Mouse (Mus musculus) cerebellum, adult 18-20 months (tissue): ENCODE measurements at regions not wholly inside any gene's neighbourhood (a gene's known extent, or its start where the extent isn't known, plus 50 kb on each side); places are given as distances from the start of the nearest gene placed in this dataset.

Source experiments
- DNase-seq, 2 experiments: peaks; one replicate each; pipeline ENCODE4 v3.0.0; 2021

GRCm38 (mm10) chr10:97778531-97778930 lies 52.0 kb upstream of the C030005K15Rik start:
- DNase-seq = no peak

- no peak for DNase-seq
Observed at GRCm38 (mm10) chr10:97779335-97779734, 52.8 kb upstream of the C030005K15Rik start.

- no peak for DNase-seq
Observed at GRCm38 (mm10) chr10:97793804-97794203, 67.2 kb upstream of the C030005K15Rik start.

GRCm38 (mm10) chr10:97801448-97802265 lies 75.1 kb upstream of the C030005K15Rik start:
- no peak for DNase-seq

GRCm38 (mm10) chr10:97807947-97808346 lies 81.4 kb upstream of the C030005K15Rik start:
- DNase-seq = no peak

- DNase-seq = peak in 1 of 2 experiments; percentile 4
Observed at GRCm38 (mm10) chr10:97842574-97842973, 116.0 kb upstream of the C030005K15Rik start.

- no peak for DNase-seq
Observed at GRCm38 (mm10) chr10:97851487-97851886, 124.9 kb upstream of the C030005K15Rik start.

GRCm38 (mm10) chr10:97877088-97877487 lies 150.5 kb upstream of the C030005K15Rik start:
- DNase-seq = no peak

GRCm38 (mm10) chr10:97886049-97886448 lies 159.5 kb upstream of the C030005K15Rik start:
- no peak for DNase-seq

GRCm38 (mm10) chr10:97905793-97906192 lies 179.2 kb upstream of the C030005K15Rik start:
- DNase-seq = no peak

- DNase-seq = no peak
Observed at GRCm38 (mm10) chr10:97925568-97925967, 199.0 kb upstream of the C030005K15Rik start.

GRCm38 (mm10) chr10:97940345-97940744 lies 213.8 kb upstream of the C030005K15Rik start:
- DNase-seq = no peak

GRCm38 (mm10) chr10:97965881-97966280 lies 239.3 kb upstream of the C030005K15Rik start:
- DNase-seq = no peak

GRCm38 (mm10) chr10:97966931-97967330 lies 240.4 kb upstream of the C030005K15Rik start:
- DNase-seq = no peak

- DNase-seq = peak in 1 of 2 experiments; percentile 2
Observed at GRCm38 (mm10) chr10:98007037-98007436, 280.5 kb upstream of the C030005K15Rik start.

GRCm38 (mm10) chr10:98008355-98008754 lies 281.8 kb upstream of the C030005K15Rik start:
- no peak for DNase-seq

GRCm38 (mm10) chr10:98012916-98013315 lies 286.4 kb upstream of the C030005K15Rik start:
- no peak for DNase-seq

GRCm38 (mm10) chr10:98014985-98015902 lies 288.7 kb upstream of the C030005K15Rik start:
- DNase-seq = no peak

- DNase-seq = no peak
Observed at GRCm38 (mm10) chr10:98016596-98017304, 290.2 kb upstream of the C030005K15Rik start.

- DNase-seq = no peak
Observed at GRCm38 (mm10) chr10:98029124-98029523, 302.6 kb upstream of the C030005K15Rik start.

- DNase-seq = no peak
Observed at GRCm38 (mm10) chr10:98029621-98030020, 303.1 kb upstream of the C030005K15Rik start.

GRCm38 (mm10) chr10:98032661-98033060 lies 306.1 kb upstream of the C030005K15Rik start:
- no peak for DNase-seq

GRCm38 (mm10) chr10:98041766-98042165 lies 315.2 kb upstream of the C030005K15Rik start:
- no peak for DNase-seq
